Mouse (Mus musculus): Measurements from ENCODE around the gene Trpm1. TPM values are rescaled to one million over a fixed set of nuclear protein-coding genes. Genes with fewer than 3 reads are reported as not detected.

Trpm1 gene
- polyA plus RNA-seq, 1 experiment from 2014 or later, result 0.21 TPM

- Histone ChIP-seq H3K9me3 (no peaks in the 10 kb centered on the region), H3K27me3 (ENCODE audit: insufficient read depth, poor library complexity, severe bottlenecking) (no peaks in the 10 kb centered on the region), H3K4me1 (peaks cover 4% of the 10 kb centered on the region; the same call in 1 of the 2 replicates), H3K27ac (peak within 1 kb of the TSS; percentile 94), H3K4me3 (peak within 1 kb of the TSS; percentile 90), H3K36me3 (no peaks in the 10 kb centered on the region; the same call in 1 of the 2 replicates)
- DNase-seq (ENCODE audit: low spot score), result peak; percentile 99
- under 1% methylated on average over 77 of the region's 77 CpGs for WGBS
Measured at GRCm38 (mm10) chr7:64287414-64288091, 133.9 kb downstream of the Trpm1 start, which contains the start of gene Mtmr10. Gene Mtmr10, plus strand, starts transcription at chr7:64287653.

GRCm38 (mm10) chr7:64289416-64289815 lies 135.8 kb downstream of the Trpm1 start:
- WGBS, result 89% methylated on average over 7 of the region's 7 CpGs
- Histone ChIP-seq H3K36me3 (no peaks in the 10 kb centered on the region; the same call in 1 of the 2 replicates), H3K27me3 (ENCODE audit: insufficient read depth, poor library complexity, severe bottlenecking) (no peaks in the 10 kb centered on the region), H3K27ac (no peak overlapping the region), H3K9me3 (no peaks in the 10 kb centered on the region), H3K4me3 (no peak overlapping the region), H3K4me1 (no peaks in the 10 kb centered on the region)
- DNase-seq (ENCODE audit: low spot score), result no peak

- H3K27ac ChIP-seq, result no peak overlapping the region
- 91% methylated on average over 6 of the region's 6 CpGs for WGBS
- H3K4me1 ChIP-seq, result 0 out of 2 replicates have a peak, but pooled peaks cover 2% of the 10 kb centered on the region
- no peaks in the 10 kb centered on the region for H3K27me3 ChIP-seq (ENCODE audit: insufficient read depth, poor library complexity, severe bottlenecking)
- no peak for DNase-seq (ENCODE audit: low spot score)
- H3K9me3 ChIP-seq, result no peaks in the 10 kb centered on the region
- H3K36me3 ChIP-seq, result no peaks in the 10 kb centered on the region; the same call in 1 of the 2 replicates
- no peak overlapping the region for H3K4me3 ChIP-seq
Measured at GRCm38 (mm10) chr7:64290431-64290830, 136.8 kb downstream of the Trpm1 start.

GRCm38 (mm10) chr7:64291722-64292121 lies 138.1 kb downstream of the Trpm1 start:
- no peaks in the 10 kb centered on the region for H3K27me3 ChIP-seq (ENCODE audit: insufficient read depth, poor library complexity, severe bottlenecking)
- no peak overlapping the region for H3K4me3 ChIP-seq
- 0 out of 2 replicates have a peak, but pooled peaks cover 3% of the 10 kb centered on the region for H3K4me1 ChIP-seq
- H3K36me3 ChIP-seq, result no peaks in the 10 kb centered on the region; the same call in 1 of the 2 replicates
- H3K9me3 ChIP-seq, result no peaks in the 10 kb centered on the region
- no peak overlapping the region for H3K27ac ChIP-seq
- 95% methylated on average over 10 of the region's 10 CpGs for WGBS
- no peak for DNase-seq (ENCODE audit: low spot score)

GRCm38 (mm10) chr7:64296286-64297010 lies 142.8 kb downstream of the Trpm1 start:
- Histone ChIP-seq H3K9me3 (no peaks in the 10 kb centered on the region), H3K4me3 (no peak overlapping the region), H3K4me1 (0 out of 2 replicates have a peak, but pooled peaks cover 3% of the 10 kb centered on the region), H3K27ac (no peak overlapping the region), H3K36me3 (peaks cover 15% of the 10 kb centered on the region; the same call in 1 of the 2 replicates), H3K27me3 (ENCODE audit: insufficient read depth, poor library complexity, severe bottlenecking) (no peaks in the 10 kb centered on the region)
- 78% methylated on average over 5 of the region's 5 CpGs for WGBS
- no peak for DNase-seq (ENCODE audit: low spot score)

- Histone ChIP-seq H3K36me3 (peaks cover 10% of the 10 kb centered on the region; the same call in 1 of the 2 replicates), H3K4me1 (no peaks in the 10 kb centered on the region), H3K27ac (no peak overlapping the region), H3K9me3 (no peaks in the 10 kb centered on the region), H3K27me3 (ENCODE audit: insufficient read depth, poor library complexity, severe bottlenecking) (no peaks in the 10 kb centered on the region), H3K4me3 (no peak overlapping the region)
- no peak for DNase-seq (ENCODE audit: low spot score)
- 87% methylated on average over 7 of the region's 7 CpGs for WGBS
Measured at GRCm38 (mm10) chr7:64310241-64310640, 156.6 kb downstream of the Trpm1 start.

- no peaks in the 10 kb centered on the region for H3K9me3 ChIP-seq
- no peak overlapping the region for H3K4me3 ChIP-seq
- H3K27me3 ChIP-seq (ENCODE audit: insufficient read depth, poor library complexity, severe bottlenecking), result no peaks in the 10 kb centered on the region
- peaks cover 10% of the 10 kb centered on the region; the same call in 1 of the 2 replicates for H3K36me3 ChIP-seq
- H3K4me1 ChIP-seq, result no peaks in the 10 kb centered on the region
- H3K27ac ChIP-seq, result no peak overlapping the region
- 63% methylated on average over 2 of the region's 2 CpGs for WGBS
- DNase-seq (ENCODE audit: low spot score), result no peak
Measured at GRCm38 (mm10) chr7:64310756-64311155, 157.1 kb downstream of the Trpm1 start.

- H3K4me1 ChIP-seq, result no peaks in the 10 kb centered on the region
- WGBS, result 87% methylated on average over 7 of the region's 7 CpGs
- DNase-seq (ENCODE audit: low spot score), result no peak
- H3K4me3 ChIP-seq, result no peak overlapping the region
- peaks cover 24% of the 10 kb centered on the region; the same call in 1 of the 2 replicates for H3K36me3 ChIP-seq
- H3K27me3 ChIP-seq (ENCODE audit: insufficient read depth, poor library complexity, severe bottlenecking), result no peaks in the 10 kb centered on the region
- H3K27ac ChIP-seq, result no peak overlapping the region
- no peaks in the 10 kb centered on the region for H3K9me3 ChIP-seq
Measured at GRCm38 (mm10) chr7:64312811-64313210, 159.2 kb downstream of the Trpm1 start.

MicroRNAs within 50 kb of the gene (microRNA counts, 519-probe panel; counts per million panel counts)
- not detected for microRNA mmu-miR-211

Small RNAs within 50 kb of the gene (microRNA-seq; reads per million reads assigned to microRNA genes)
- 4.8 reads per million, percentile 15 among the genes with 10 or more reads in this experiment for gene Mir211
- not detected for gene Mir6416

Other genes with a start within 250 kb of the Trpm1 start
- 0.18 TPM in 1 of 2 replicates, not detected in the other for gene E030018B13Rik, start 237.0 kb upstream of the Trpm1 start, polyA plus RNA-seq (2016; fragmentation: Nextera tagmentation; extraction: Ambion mirVana)
- 17.3 and 18.3 TPM in 2 replicates for gene Klf13, start 214.9 kb upstream of the Trpm1 start, polyA plus RNA-seq (2016; fragmentation: Nextera tagmentation; extraction: Ambion mirVana)
- 7.0 and 7.2 TPM in 2 replicates for gene Mtmr10, start 133.8 kb downstream of the Trpm1 start, polyA plus RNA-seq (2016; fragmentation: Nextera tagmentation; extraction: Ambion mirVana)
- 5.3 and 6.6 TPM in 2 replicates for gene Fan1, start 220.3 kb downstream of the Trpm1 start, polyA plus RNA-seq (2016; fragmentation: Nextera tagmentation; extraction: Ambion mirVana)
- 30.8 and 47.8 TPM in 2 replicates for gene Mphosph10, start 238.4 kb downstream of the Trpm1 start, polyA plus RNA-seq (2016; fragmentation: Nextera tagmentation; extraction: Ambion mirVana)
- 58.2 and 73.7 TPM in 2 replicates for gene Mcee, start 238.8 kb downstream of the Trpm1 start, polyA plus RNA-seq (2016; fragmentation: Nextera tagmentation; extraction: Ambion mirVana)

Data from heart, embryonic 10.5 days (tissue).